Mouse (Mus musculus): ENCODE data around the gene Phactr2. TPM values are rescaled to one million over a fixed set of nuclear protein-coding genes. Genes with fewer than 3 reads are reported as not detected.
"Not testable (repeated sequence)": the region's sequence is repeated elsewhere in the genome, so short reads cannot be mapped to it uniquely, and the experiment has no call there.

The Phactr2 gene
- polyA plus RNA-seq, 1 experiment from 2014 or later, result 24.7 TPM

GRCm38 (mm10) chr10:13475121-13475520 is 909 bp upstream of the Phactr2 start:
- ATAC-seq, result no peak
- Histone ChIP-seq H3K4me2 (replicated peaks; ENCODE audit: low read depth, low read length) (no peak overlapping the region), H3K27me3 (replicated peaks; ENCODE audit: insufficient read depth, low read length) (0 out of 2 replicates have a peak, but pooled peaks cover 11% of the 10 kb centered on the region), H3K4me1 (ENCODE audit: insufficient read depth, low read depth, low read length) (no peaks in the 10 kb centered on the region), H3K9me3 (ENCODE audit: low read length) (no peaks in the 10 kb centered on the region), H3K36me3 (ENCODE audit: insufficient read depth, low read length) (no peaks in the 10 kb centered on the region), H3K4me3 (ENCODE audit: low read depth, low read length) (no peak overlapping the region), H3K27ac (ENCODE audit: low read length) (no peak overlapping the region), H3K9ac (replicated peaks; ENCODE audit: low read depth) (no peak overlapping the region)
- DNase-seq (ENCODE audit: low spot score), result no peak
- TF ChIP-seq CTCF (IDR thresholded peaks at IDR 0.05), result no peak
- no peak for TF ChIP-seq EP300 (IDR thresholded peaks at IDR 0.05)
- WGBS, result 30% methylated on average over 7 of the region's 7 CpGs

DNA sequence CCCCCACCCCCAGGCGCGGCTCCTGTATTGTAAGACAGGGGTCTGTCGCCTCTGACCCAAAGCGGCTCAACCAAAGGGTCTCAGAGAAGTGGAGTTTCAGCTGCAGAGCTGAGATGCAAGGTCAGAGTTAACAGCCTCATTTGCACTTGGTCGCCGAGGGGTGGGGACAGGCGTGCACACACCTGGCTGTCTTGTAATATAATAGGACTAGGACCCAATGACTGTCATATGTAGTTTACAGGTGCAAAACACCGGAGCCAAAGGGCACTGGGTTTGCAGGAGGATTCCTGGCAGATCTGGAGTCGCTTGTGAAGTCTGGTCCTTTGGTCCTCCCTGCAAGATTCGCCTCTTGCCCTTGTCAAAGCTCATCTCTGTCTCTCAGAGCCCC is 350 bp upstream of the Phactr2 start:
- Histone ChIP-seq H3K4me3 (ENCODE audit: low read depth, low read length) (peak overlapping the region; percentile 60), H3K27ac (ENCODE audit: low read length) (no peak overlapping the region), H3K27me3 (replicated peaks; ENCODE audit: insufficient read depth, low read length) (0 out of 2 replicates have a peak, but pooled peaks cover 11% of the 10 kb centered on the region), H3K9ac (replicated peaks; ENCODE audit: low read depth) (no peak overlapping the region; the same call in 1 of the 2 replicates), H3K4me2 (replicated peaks; ENCODE audit: low read depth, low read length) (peak overlapping the region; percentile 100), H3K36me3 (ENCODE audit: insufficient read depth, low read length) (no peaks in the 10 kb centered on the region), H3K9me3 (ENCODE audit: low read length) (no peaks in the 10 kb centered on the region), H3K4me1 (ENCODE audit: insufficient read depth, low read depth, low read length) (no peaks in the 10 kb centered on the region)
- TF ChIP-seq EP300 (IDR thresholded peaks at IDR 0.05), result no peak
- TF ChIP-seq CTCF (IDR thresholded peaks at IDR 0.05), result no peak
- no peak for DNase-seq (ENCODE audit: low spot score)
- WGBS, result 5% methylated on average over 10 of the region's 10 CpGs
- ATAC-seq, result peak; percentile 15; the same call in 1 of the 2 replicates

GRCm38 (mm10) chr10:13473287-13473832 is 852 bp downstream of the Phactr2 start:
- no peaks in the 10 kb centered on the region for H3K4me1 ChIP-seq (ENCODE audit: insufficient read depth, low read depth, low read length)
- H3K9ac ChIP-seq (replicated peaks; ENCODE audit: low read depth), result peak overlapping the region; percentile 32; the same call in 1 of the 2 replicates
- ATAC-seq, result no peak
- H3K27ac ChIP-seq (ENCODE audit: low read length), result no peak overlapping the region
- no peak for DNase-seq (ENCODE audit: low spot score)
- 0 out of 2 replicates have a peak, but pooled peaks cover 11% of the 10 kb centered on the region for H3K27me3 ChIP-seq (replicated peaks; ENCODE audit: insufficient read depth, low read length)
- H3K9me3 ChIP-seq (ENCODE audit: low read length), result no peaks in the 10 kb centered on the region
- H3K36me3 ChIP-seq (ENCODE audit: insufficient read depth, low read length), result no peaks in the 10 kb centered on the region
- H3K4me2 ChIP-seq (replicated peaks; ENCODE audit: low read depth, low read length), result peak overlapping the region; percentile 100
- WGBS, result 17% methylated on average over 15 of the region's 17 CpGs
- H3K4me3 ChIP-seq (ENCODE audit: low read depth, low read length), result peak overlapping the region; percentile 60
- TF ChIP-seq CTCF (IDR thresholded peaks at IDR 0.05) (no peak), EP300 (IDR thresholded peaks at IDR 0.05) (no peak)

DNA sequence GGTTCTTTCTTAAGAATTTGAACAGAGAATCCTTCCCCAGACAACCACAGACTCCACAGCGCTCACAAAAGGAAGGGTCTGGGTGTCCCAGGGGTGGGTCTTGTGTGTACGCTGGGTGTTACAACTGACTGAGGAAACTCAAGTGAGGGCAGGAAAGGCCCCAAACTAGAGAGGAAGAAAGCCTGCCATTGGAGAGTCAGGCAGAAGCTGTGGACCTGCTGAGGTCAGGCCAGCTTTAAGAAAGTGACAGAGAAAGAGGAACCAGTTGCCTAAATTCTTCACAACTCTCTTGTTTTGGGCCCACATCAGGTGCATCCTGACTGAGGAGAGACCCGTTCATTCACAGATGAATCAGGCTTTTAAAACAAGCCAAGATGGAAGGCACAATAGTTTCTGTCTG is 4.0 kb downstream of the Phactr2 start:
- no peaks in the 10 kb centered on the region for H3K36me3 ChIP-seq (ENCODE audit: insufficient read depth, low read length)
- H3K9me3 ChIP-seq (ENCODE audit: low read length), result no peaks in the 10 kb centered on the region
- TF ChIP-seq EP300 (IDR thresholded peaks at IDR 0.05) (no peak), CTCF (IDR thresholded peaks at IDR 0.05) (no peak)
- DNase-seq (ENCODE audit: low spot score) (no peak), ATAC-seq (no peak)
- no peak overlapping the region for H3K4me3 ChIP-seq (ENCODE audit: low read depth, low read length)
- no peak overlapping the region for H3K9ac ChIP-seq (replicated peaks; ENCODE audit: low read depth)
- H3K4me2 ChIP-seq (replicated peaks; ENCODE audit: low read depth, low read length), result no peak overlapping the region
- no peak overlapping the region for H3K27ac ChIP-seq (ENCODE audit: low read length)
- WGBS, result 80% methylated on average over 3 of the region's 3 CpGs
- H3K4me1 ChIP-seq (ENCODE audit: insufficient read depth, low read depth, low read length), result no peaks in the 10 kb centered on the region
- 0 out of 2 replicates have a peak, but pooled peaks cover 8% of the 10 kb centered on the region for H3K27me3 ChIP-seq (replicated peaks; ENCODE audit: insufficient read depth, low read length)

DNA sequence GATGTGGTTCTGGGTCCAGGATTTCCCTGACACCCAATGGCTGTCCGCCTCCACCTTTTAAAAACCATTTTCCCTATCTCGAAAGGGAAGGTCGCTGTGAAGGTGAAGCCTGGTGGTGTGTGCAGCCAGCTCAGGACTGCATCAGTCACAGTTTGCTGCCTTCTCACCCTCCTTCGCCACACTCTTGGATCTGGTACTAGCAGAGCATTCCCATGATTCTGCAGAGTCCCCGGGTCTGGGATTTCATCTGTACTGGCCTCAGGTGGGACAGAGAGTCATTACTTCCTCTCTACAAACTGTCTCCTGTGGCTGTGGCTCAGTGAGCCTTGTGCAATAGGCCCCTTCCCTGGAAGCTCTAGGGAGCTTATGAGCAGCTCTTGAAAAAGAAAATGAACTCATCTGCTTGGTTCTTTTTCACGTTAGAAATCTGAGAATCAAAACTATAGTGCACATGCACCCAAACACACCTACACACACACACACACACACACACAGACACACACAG is 6.1 kb downstream of the Phactr2 start:
- H3K4me2 ChIP-seq (replicated peaks; ENCODE audit: low read depth, low read length); H3K9ac ChIP-seq (replicated peaks; ENCODE audit: low read depth); H3K36me3 ChIP-seq (ENCODE audit: insufficient read depth, low read length); H3K4me1 ChIP-seq (ENCODE audit: insufficient read depth, low read depth, low read length); H3K9me3 ChIP-seq (ENCODE audit: low read length); DNase-seq (ENCODE audit: low spot score); H3K27me3 ChIP-seq (replicated peaks; ENCODE audit: insufficient read depth, low read length); H3K4me3 ChIP-seq (ENCODE audit: low read depth, low read length); H3K27ac ChIP-seq (ENCODE audit: low read length); ATAC-seq: not testable (repeated sequence)
- 78% methylated on average over 6 of the region's 6 CpGs for WGBS

DNA sequence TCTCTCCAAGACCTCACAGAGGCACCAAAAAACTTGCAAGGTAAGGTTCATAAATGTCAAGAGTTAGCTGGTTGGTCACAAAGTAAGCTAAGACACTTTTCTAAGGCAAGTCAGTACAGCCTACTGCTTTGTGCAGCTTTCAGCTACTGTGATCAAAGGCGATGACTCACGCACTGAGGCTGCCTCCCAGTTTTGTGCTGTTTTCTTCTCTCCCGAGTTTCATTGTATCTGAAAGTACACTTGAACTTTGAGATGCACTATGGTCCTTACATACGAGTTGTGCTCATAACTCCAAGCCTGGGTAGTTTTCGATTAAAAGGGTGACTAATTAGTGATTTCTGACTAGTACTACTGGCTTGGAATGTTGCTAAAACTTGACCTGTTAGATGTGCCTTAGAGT is 7.3 kb downstream of the Phactr2 start:
- no peak overlapping the region for H3K9ac ChIP-seq (replicated peaks; ENCODE audit: low read depth)

DNA sequence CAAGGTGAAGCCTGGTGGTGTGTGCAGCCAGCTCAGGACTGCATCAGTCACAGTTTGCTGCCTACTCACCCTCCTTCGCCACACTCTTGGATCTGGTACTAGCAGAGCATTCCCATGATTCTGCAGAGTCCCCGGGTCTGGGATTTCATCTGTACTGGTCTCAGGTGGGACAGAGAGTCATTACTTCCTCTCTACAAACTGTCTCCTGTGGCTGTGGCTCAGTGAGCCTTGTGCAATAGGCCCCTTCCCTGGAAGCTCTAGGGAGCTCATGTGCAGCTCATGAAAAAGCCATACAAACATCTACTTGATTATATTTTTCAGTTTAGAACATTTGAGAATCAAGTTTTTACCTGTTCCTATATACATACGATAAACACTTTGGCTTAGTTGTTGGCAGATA is 9.9 kb downstream of the Phactr2 start:
- not testable (repeated sequence) for H3K4me3 ChIP-seq (ENCODE audit: low read depth, low read length); DNase-seq (ENCODE audit: low spot score); H3K9me3 ChIP-seq (ENCODE audit: low read length); H3K4me1 ChIP-seq (ENCODE audit: insufficient read depth, low read depth, low read length); H3K9ac ChIP-seq (replicated peaks; ENCODE audit: low read depth); H3K4me2 ChIP-seq (replicated peaks; ENCODE audit: low read depth, low read length); H3K27me3 ChIP-seq (replicated peaks; ENCODE audit: insufficient read depth, low read length); H3K36me3 ChIP-seq (ENCODE audit: insufficient read depth, low read length); ATAC-seq; H3K27ac ChIP-seq (ENCODE audit: low read length)
- 89% methylated on average over 3 of the region's 3 CpGs for WGBS

More for the DNA sequence above, 7.3 kb downstream of the Phactr2 start:
- Histone ChIP-seq H3K27ac (ENCODE audit: low read length) (no peak overlapping the region), H3K36me3 (ENCODE audit: insufficient read depth, low read length) (no peaks in the 10 kb centered on the region), H3K4me1 (ENCODE audit: insufficient read depth, low read depth, low read length) (no peaks in the 10 kb centered on the region), H3K4me2 (replicated peaks; ENCODE audit: low read depth, low read length) (no peak overlapping the region), H3K4me3 (ENCODE audit: low read depth, low read length) (no peak overlapping the region), H3K27me3 (replicated peaks; ENCODE audit: insufficient read depth, low read length) (0 out of 2 replicates have a peak, but pooled peaks cover under 1% of the 10 kb centered on the region), H3K9me3 (ENCODE audit: low read length) (no peaks in the 10 kb centered on the region)
- DNase-seq (ENCODE audit: low spot score) (no peak), ATAC-seq (no peak)
- 57% methylated on average over 5 of the region's 5 CpGs for WGBS
- TF ChIP-seq CTCF (IDR thresholded peaks at IDR 0.05), result no peak

Measured in lung, postnatal 0 days (tissue).